Mouse (Mus musculus) bone marrow macrophage, adult 2 months (primary cell): ENCODE results near the gene Hcn2.

Source experiments
- CTCF ChIP-seq: IDR thresholded peaks from 2 replicates; pipeline ENCODE4 v1.5.1; 2012; ENCODE audit warnings: low read depth, mild to moderate bottlenecking, low read length, moderate library complexity
- POLR2A ChIP-seq: IDR thresholded peaks from 2 replicates; pipeline ENCODE4 v1.6.1; 2012; ENCODE audit warnings: mild to moderate bottlenecking, low read depth, low read length, borderline replicate concordance

DNA sequence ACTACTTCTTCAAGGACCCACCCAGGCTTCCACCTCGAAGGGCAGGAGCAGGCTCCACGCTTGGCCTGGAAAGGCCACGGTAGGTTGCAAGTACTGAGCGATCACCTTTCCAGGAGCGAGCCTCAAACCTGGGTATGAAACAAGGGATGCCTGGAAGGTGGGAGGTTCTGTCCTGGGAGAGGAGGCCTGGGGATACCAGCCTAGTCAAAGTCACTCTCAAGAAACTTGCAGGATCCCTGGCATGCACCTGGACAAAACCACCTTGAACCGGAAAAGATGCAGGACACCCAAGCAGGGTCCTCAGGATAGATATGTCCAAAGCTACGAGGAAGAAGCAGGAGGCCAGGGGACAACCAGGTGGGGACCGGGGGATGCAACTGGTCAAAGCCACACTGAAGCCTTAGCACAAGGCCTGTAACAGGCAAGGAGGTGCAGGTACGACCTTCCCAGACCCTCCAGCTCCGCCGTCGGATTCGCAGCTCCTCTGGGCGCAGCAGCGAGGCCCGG, 49.6 kb downstream of the Hcn2 start:
- TF ChIP-seq POLR2A (no peak), CTCF (no peak)
